ENCODE assay signal across 10 mouse cellular contexts in the genomic region with DNA sequence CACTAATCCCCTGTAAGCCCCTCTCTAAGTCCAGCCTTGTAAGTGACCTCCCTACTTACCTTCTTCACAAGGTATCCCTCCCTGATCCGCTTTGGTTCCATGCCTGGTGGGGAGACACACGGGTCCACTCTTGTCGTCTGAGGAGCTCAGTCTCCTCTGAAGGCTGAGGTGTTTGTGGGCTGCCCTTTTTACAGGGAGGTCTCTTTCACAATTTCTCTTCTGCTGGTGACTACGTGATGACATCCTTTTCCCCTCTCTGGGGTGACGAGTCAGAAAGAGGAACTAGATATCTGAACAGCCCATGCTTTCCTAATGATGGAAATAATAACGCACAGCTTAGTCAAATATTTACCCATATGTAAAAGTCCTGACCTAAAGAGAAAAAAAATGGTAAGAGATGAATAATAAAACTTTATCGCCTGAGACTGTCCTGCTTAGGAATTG. TPM values are rescaled to one million over a fixed set of nuclear protein-coding genes. Genes with fewer than 3 reads are reported as not detected.
A peak's percentile ranks its signal among the peaks of the same experiment; 100 is the strongest.
DNase-seq lines count a peak whose midpoint lies in the region; ATAC-seq and TF ChIP-seq lines count a peak whose summit lies in the region.
"Had no signal": no experiment of that assay in that cellular context is flagged by ENCODE, and none has a peak within 500 bp of the region (broad histone marks: within the 10 kb centered on the region; RNA-seq: fewer than 3 reads in every experiment).

No protein-coding gene starts in this region.

- peak overlapping the region; percentile 14; the same call in 1 of the 2 replicates for H3K9ac ChIP-seq in liver, adult 2 months (ENCODE audit: low read depth, low read length)
- no peak overlapping the region for H3K9ac ChIP-seq in liver, embryonic 14.5 days (replicated peaks)
- H3K9ac ChIP-seq: midbrain, embryonic 15.5 days had no signal

- DNase-seq in liver, adult 2 months (ENCODE audit: extremely low read depth, low read depth, low spot score): peak; percentile 22
- DNase-seq in liver: no peak
- peak; percentile 94 for DNase-seq in MEL-GATA-1-ER (ENCODE audit: extremely low read depth, low read depth)
- DNase-seq in liver, embryonic 14.5 days (ENCODE audit: low read depth in 3 of 3, low spot score in 3 of 3): peak in 1 of 3 experiments; percentile 43
- no peak for DNase-seq in left cerebral cortex, postnatal 14 days (ENCODE audit: low spot score in 2 of 2)
- DNase-seq in layer of hippocampus, postnatal 36 days: no peak
- DNase-seq: cerebellum, postnatal 10 days had no signal

- H3K4me3 ChIP-seq in liver, adult 2 months (ENCODE audit: insufficient read depth, low read depth, low read length): peak overlapping the region; percentile 42
- peak overlapping the region in 1 of 2 experiments; percentile 46; a peak in 2 of 4 replicates for H3K4me3 ChIP-seq in liver, embryonic 14.5 days (ENCODE audit: insufficient read depth in 1 of 2, low read depth in 2 of 2, low read length in 2 of 2)
- H3K4me3 ChIP-seq: midbrain, embryonic 15.5 days had no signal

- no peak for TF ChIP-seq POLR2A in liver, adult 2 months (IDR thresholded peaks at IDR 0.05; ENCODE audit: extremely low read depth, insufficient read depth, low read length)

- TF ChIP-seq CTCF in liver, adult 2 months (IDR thresholded peaks at IDR 0.05; ENCODE audit: low read depth, low read length): no peak
- no peak for TF ChIP-seq CTCF in liver, embryonic 14.5 days (IDR thresholded peaks at IDR 0.05; ENCODE audit: low read depth)

- H3K27me3 ChIP-seq in liver, adult 2 months (ENCODE audit: control insufficient read depth, insufficient read depth, low read length): no peaks in the 10 kb centered on the region
- no peaks in the 10 kb centered on the region for H3K27me3 ChIP-seq in liver, embryonic 14.5 days (ENCODE audit: control insufficient read depth, insufficient read depth, low read length)
- H3K27me3 ChIP-seq: midbrain, embryonic 15.5 days had no signal

- no peaks in the 10 kb centered on the region for H3K79me2 ChIP-seq in liver, adult 2 months (ENCODE audit: control insufficient read depth, insufficient read depth, low read length)

- H3K4me2 ChIP-seq in liver, embryonic 14.5 days (ENCODE audit: low read depth): 0 out of 2 replicates have a peak overlapping the region, but pooled peaks have one; percentile 6
- H3K4me2 ChIP-seq: midbrain, embryonic 15.5 days had no signal

- no peak for TF ChIP-seq EP300 in liver, embryonic 14.5 days (IDR thresholded peaks at IDR 0.05; ENCODE audit: low read depth)

- intact Hi-C loops in left cerebral cortex, postnatal 14 days (cut with DNase I): no loop called here

- WGBS in liver, adult 2 months: 55% methylated on average over 7 of the region's 7 CpGs
- 14% methylated on average over 7 of the region's 7 CpGs for WGBS in liver, embryonic 14.5 days (ENCODE audit: insufficient replicate concordance)

- H3K36me3 ChIP-seq in liver, adult 2 months (ENCODE audit: control insufficient read depth, insufficient read depth, low read length): no peaks in the 10 kb centered on the region
- no peaks in the 10 kb centered on the region for H3K36me3 ChIP-seq in liver, embryonic 14.5 days (replicated peaks; ENCODE audit: control insufficient read depth, insufficient read depth, low read depth)
- H3K36me3 ChIP-seq: midbrain, embryonic 15.5 days had no signal

- H3K4me1 ChIP-seq in liver, adult 2 months (ENCODE audit: control insufficient read depth, insufficient read depth, low read length): no peaks in the 10 kb centered on the region; the same call in 1 of the 2 replicates
- H3K4me1 ChIP-seq in liver, embryonic 14.5 days (replicated peaks; ENCODE audit: control insufficient read depth in 2 of 2, insufficient read depth in 2 of 2, low read length in 1 of 2): peaks cover 0 to 10% of the 10 kb centered on the region in 2 experiments; a peak in 2 of 4 replicates
- H3K4me1 ChIP-seq: midbrain, embryonic 15.5 days had no signal

- H3K9me3 ChIP-seq in liver, embryonic 14.5 days (ENCODE audit: control insufficient read depth, low read length): no peaks in the 10 kb centered on the region
- H3K9me3 ChIP-seq: midbrain, embryonic 15.5 days had no signal

- peak; percentile 33; the same call in 1 of the 2 replicates for ATAC-seq in liver, embryonic 14.5 days (ENCODE audit: insufficient read depth)
- peak; percentile 92 for ATAC-seq in neutrophil, adult 5-6 weeks (ENCODE audit: extremely low read depth, insufficient number of reproducible peaks, low FRiP score, poor library complexity, severe bottlenecking)
- no peak for ATAC-seq in erythroblast, adult 5-6 weeks (replicated peaks; ENCODE audit: low FRiP score, poor library complexity, severe bottlenecking)
- ATAC-seq: midbrain, embryonic 15.5 days had no signal

- H3K27ac ChIP-seq in liver, adult 2 months (replicated peaks; ENCODE audit: insufficient read depth, low read depth, low read length): peak overlapping the region; percentile 41
- no peak overlapping the region for H3K27ac ChIP-seq in liver, embryonic 14.5 days
- H3K27ac ChIP-seq: midbrain, embryonic 15.5 days had no signal

RNA-seq across cellular contexts. Expression of gene Cnrip1, which starts 42.9 kb away (rescaled TPM):
- 1.5 and 1.9 TPM in 2 replicates for total RNA-seq in liver, adult 2 months (2014; rRNA removed)
- 0.92 and 1.3 TPM in 2 replicates for polyA plus RNA-seq in liver, adult 2 months (2012; rRNA removed)
- polyA plus RNA-seq in liver, embryonic 14.5 days (2012; rRNA removed): 2.5 and 2.8 TPM in 2 replicates
- polyA plus RNA-seq in liver, embryonic 14.5 days (2014; fragmentation: Nextera tagmentation; extraction: Ambion mirVana): 2.0 and 2.2 TPM in 2 replicates
- total RNA-seq in neutrophil, adult 5-6 weeks (2017): 4.3 and 7.2 TPM in 2 replicates
- 100 to 1,000 TPM; 151 to 156 TPM for total RNA-seq in left cerebral cortex, postnatal 14 days (2021)
- total RNA-seq in erythroblast, adult 5-6 weeks (2015; ENCODE audit: low replicate concordance): not detected in 2 replicates
- 1.1 TPM in 1 of 2 replicates, not detected in the other for total RNA-seq in erythroblast, adult 5-6 weeks (2017; ENCODE audit: low replicate concordance)
- 100 to 1,000 TPM; 117 to 126 TPM for total RNA-seq in layer of hippocampus, postnatal 36 days (2021)

RNA-seq across cellular contexts. Expression of gene Plek, which starts 43.7 kb away (rescaled TPM):
- total RNA-seq in liver, adult 2 months (2014; rRNA removed): 2.0 and 3.2 TPM in 2 replicates
- 0.16 and 0.29 TPM in 2 replicates for polyA plus RNA-seq in liver, adult 2 months (2012; rRNA removed)
- 6.4 and 10.9 TPM in 2 replicates for polyA plus RNA-seq in liver, embryonic 14.5 days (2012; rRNA removed)
- polyA plus RNA-seq in liver, embryonic 14.5 days (2014; fragmentation: Nextera tagmentation; extraction: Ambion mirVana): 18.2 and 23.0 TPM in 2 replicates
- 408 and 428 TPM in 2 replicates for total RNA-seq in neutrophil, adult 5-6 weeks (2017)
- 1 to 10 TPM; 4.5 to 5.5 TPM for total RNA-seq in left cerebral cortex, postnatal 14 days (2021)
- 25.0 and 27.8 TPM in 2 replicates for total RNA-seq in erythroblast, adult 5-6 weeks (2015; ENCODE audit: low replicate concordance)
- 27.0 and 28.0 TPM in 2 replicates for total RNA-seq in erythroblast, adult 5-6 weeks (2017; ENCODE audit: low replicate concordance)
- total RNA-seq in layer of hippocampus, postnatal 36 days (2021): 1 to 10 TPM; 4.7 to 5.7 TPM

RNA-seq across cellular contexts. Expression of gene Fbxo48, which starts 57.3 kb away (rescaled TPM):
- total RNA-seq in liver, adult 2 months (2014; rRNA removed): under 0.01 and 0.27 TPM in 2 replicates
- polyA plus RNA-seq in liver, adult 2 months (2012; rRNA removed): not detected in 2 replicates
- polyA plus RNA-seq in liver, embryonic 14.5 days (2012; rRNA removed): 1.8 and 3.5 TPM in 2 replicates
- polyA plus RNA-seq in liver, embryonic 14.5 days (2014; fragmentation: Nextera tagmentation; extraction: Ambion mirVana): 1.8 and 1.9 TPM in 2 replicates
- total RNA-seq in neutrophil, adult 5-6 weeks (2017): 3.0 and 3.8 TPM in 2 replicates
- 1 to 10 TPM; 1.1 to 1.7 TPM for total RNA-seq in left cerebral cortex, postnatal 14 days (2021)
- 2.3 and 14.6 TPM in 2 replicates for total RNA-seq in erythroblast, adult 5-6 weeks (2015; ENCODE audit: low replicate concordance)
- total RNA-seq in erythroblast, adult 5-6 weeks (2017; ENCODE audit: low replicate concordance): 9.0 and 11.3 TPM in 2 replicates
- 1 to 10 TPM; 1.0 to 1.7 TPM for total RNA-seq in layer of hippocampus, postnatal 36 days (2021)

Comparison
In these comparisons a context has a peak if more than half of its experiments do, and no peak if none do; other contexts are left out.
1. DNase-seq: peak in liver, adult 2 months (single experiment) and MEL-GATA-1-ER (single experiment); none in liver (single experiment), left cerebral cortex, postnatal 14 days (0 of 2) and layer of hippocampus, postnatal 36 days (0 of 2).
2. RNA of gene Cnrip1, which starts 42.9 kb away (total RNA-seq): 151 to 156 TPM in left cerebral cortex, postnatal 14 days and 117 to 126 TPM in layer of hippocampus, postnatal 36 days; 4.3 to 7.2 TPM in neutrophil, adult 5-6 weeks, 1.5 to 1.9 TPM in liver, adult 2 months and 1.1 TPM in erythroblast, adult 5-6 weeks; every median in the first group is over 10 times any median in the second.
3. RNA of gene Plek, which starts 43.7 kb away (total RNA-seq): 408 to 428 TPM in neutrophil, adult 5-6 weeks; 25.0 to 28.0 TPM in erythroblast, adult 5-6 weeks, 4.7 to 5.7 TPM in layer of hippocampus, postnatal 36 days, 4.5 to 5.5 TPM in left cerebral cortex, postnatal 14 days and 2.0 to 3.2 TPM in liver, adult 2 months; every median in the first group is over 10 times any median in the second.